Mouse (Mus musculus) regulatory T cell (primary cell): ENCODE data around the gene Rpl18.

ENCODE experiments used
- in situ Hi-C: fragments of 300-600 bp; cut with MboI, MseI; formaldehyde crosslinking; loops from one replicate; pipeline ENCODE4 v1.15.1; 2025; ENCODE audit warnings: high pct_unique_total_duplicates

Gene Rpl18

GRCm38 (mm10) chr7:45715090-45715708, at the start of gene Rpl18:
Gene Rpl18 (plus strand): TSS chr7:45715457.
- in situ Hi-C loops, result no loop called here

GRCm38 (mm10) chr7:45666161-45666560, 49.1 kb upstream of the Rpl18 start, which contains the start of gene Fut2:
Gene Fut2 (minus strand): TSS chr7:45666394.
- in situ Hi-C loops, result no loop called here

- in situ Hi-C loops, result no loop called here
These were observed 47.5 kb upstream of the Rpl18 start for GRCm38 (mm10) chr7:45667761-45668160.

- in situ Hi-C loops, result no loop called here
These were observed 46.3 kb upstream of the Rpl18 start for GRCm38 (mm10) chr7:45668921-45669320.

DNA sequence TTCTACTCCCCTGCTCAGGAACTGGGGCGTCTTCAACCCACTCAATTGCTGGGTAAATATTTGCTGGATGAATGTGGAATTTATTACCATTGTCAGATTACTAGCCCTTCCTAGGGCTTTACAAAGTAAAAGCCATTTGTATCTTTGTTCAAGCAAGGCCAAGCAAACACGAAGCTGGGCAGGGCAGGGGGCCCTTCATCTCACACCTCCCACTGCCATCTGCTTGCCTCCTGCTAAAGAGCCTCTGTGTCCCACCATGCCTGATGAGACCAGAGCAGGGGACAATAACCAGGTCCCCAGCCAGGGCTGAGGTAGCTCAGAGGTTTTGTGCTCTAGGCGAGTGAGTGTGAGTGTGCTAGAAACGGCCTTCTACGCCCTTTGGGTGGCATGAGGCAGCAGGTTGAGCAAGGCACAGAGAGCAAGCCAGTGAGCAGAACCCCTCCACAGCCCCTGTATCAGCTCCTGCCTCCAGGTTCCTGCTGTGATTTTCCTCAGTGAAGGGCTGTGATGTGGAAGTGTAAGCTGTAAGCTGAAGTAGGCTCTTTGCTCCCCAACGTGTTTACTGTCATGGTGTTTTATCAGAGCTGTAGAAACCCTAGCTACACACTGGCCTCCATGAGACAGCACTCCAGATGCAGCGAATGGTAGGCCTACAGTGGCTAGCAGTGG, 37.5 kb upstream of the Rpl18 start:
- in situ Hi-C loops, result no loop called here

GRCm38 (mm10) chr7:45678513-45678912, 36.7 kb upstream of the Rpl18 start:
- in situ Hi-C loops, result no loop called here

- in situ Hi-C loops, result no loop called here
These were observed 35.2 kb upstream of the Rpl18 start for GRCm38 (mm10) chr7:45679966-45680621.

DNA sequence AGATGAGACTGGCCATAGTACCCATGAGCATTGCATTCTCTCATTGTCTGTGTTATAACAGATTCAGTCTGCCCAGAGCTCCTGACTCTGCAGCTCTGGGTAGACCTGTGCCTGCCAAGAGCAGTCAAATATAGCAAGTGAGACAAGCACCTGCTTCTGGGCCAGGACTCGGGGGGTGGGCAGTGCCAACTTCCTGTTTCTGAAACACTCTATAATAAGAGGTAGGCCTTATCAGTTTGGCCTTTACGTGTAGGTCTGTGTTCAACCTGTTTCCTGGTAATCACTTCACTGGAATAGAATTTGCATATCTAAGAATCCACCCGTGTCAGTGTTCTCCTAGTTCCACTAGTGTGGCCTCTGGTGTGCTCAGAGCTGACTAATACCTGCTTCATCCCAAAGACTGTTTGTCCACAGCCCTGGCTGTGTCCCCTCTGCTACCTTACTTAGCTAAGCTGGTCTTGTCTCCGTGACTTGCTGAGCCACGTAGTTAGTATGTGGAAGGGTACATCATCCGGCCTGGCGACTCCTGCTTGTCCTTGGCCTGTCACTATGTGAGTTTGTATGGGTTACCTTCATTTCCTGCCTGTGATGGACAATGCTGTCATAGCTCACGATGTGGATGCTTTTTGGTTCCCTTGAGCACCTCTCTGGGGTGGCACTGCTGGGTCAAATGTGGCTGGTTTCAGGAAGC, 34.1 kb upstream of the Rpl18 start:
- in situ Hi-C loops, result no loop called here

GRCm38 (mm10) chr7:45682144-45683126, 32.8 kb upstream of the Rpl18 start:
- in situ Hi-C loops, result no loop called here

DNA sequence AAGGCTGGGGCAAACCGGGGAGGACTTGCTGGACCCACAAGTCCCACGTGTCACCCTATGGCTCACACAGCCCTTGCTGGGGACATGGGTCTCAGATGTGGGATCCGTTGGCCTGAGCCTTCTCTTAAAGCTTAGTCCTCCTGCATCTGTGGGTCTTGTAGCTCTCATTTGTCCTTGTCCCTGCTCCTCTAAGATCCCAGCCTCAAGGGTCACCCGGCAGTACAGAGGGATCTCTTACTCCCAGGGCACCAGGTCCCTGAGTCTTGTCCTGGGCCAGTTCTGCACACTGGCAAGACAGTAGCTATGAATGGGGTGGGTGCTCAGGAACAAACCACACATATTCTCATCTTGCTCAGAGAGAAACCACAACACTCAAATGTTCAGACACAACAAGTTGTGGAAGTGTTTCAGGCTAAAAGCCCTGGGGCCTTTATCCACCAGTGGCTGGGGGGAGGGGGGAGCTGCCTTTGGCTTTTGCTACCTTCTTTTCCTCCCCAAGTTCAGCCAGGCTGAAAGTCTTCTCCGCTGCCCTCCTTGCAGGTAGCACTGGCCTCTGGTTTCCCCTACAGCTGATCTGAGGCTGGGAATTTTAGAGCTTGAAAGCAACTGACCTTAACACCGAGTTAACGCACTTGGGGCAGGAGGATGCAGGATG, 31.7 kb upstream of the Rpl18 start, which contains the start of gene Ntn5:
TSS of gene Ntn5 (plus strand) at position 627 of the 655 bp plus-strand sequence.
- in situ Hi-C loops, result no loop called here

- in situ Hi-C loops, result no loop called here
These were observed 29.4 kb upstream of the Rpl18 start for GRCm38 (mm10) chr7:45685811-45686210.

- in situ Hi-C loops, result no loop called here
These were observed 28.4 kb upstream of the Rpl18 start for GRCm38 (mm10) chr7:45686841-45687240.

- in situ Hi-C loops, result no loop called here
These were observed 26.2 kb upstream of the Rpl18 start for GRCm38 (mm10) chr7:45689099-45689498.

DNA sequence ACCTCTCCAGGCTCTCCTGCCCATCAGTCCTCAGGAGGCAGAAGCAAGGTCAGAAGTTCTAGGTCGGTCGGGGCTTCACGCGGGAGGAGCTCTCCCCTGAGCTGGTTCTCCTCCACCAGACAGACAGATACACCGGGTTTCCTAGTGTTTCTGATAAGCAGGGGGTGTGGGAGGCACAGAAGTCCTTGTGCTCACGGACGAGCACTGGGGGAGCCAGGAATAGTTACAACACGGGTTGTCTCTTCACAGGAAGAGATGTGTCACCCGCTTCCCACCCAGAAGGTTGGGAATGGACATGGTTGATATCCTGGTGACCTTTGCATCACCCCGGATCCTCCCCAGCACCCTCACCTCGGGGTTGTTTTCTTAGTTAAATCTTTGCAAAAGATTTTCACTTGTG, 25.5 kb upstream of the Rpl18 start:
- in situ Hi-C loops, result no loop called here

GRCm38 (mm10) chr7:45692364-45692763, 22.9 kb upstream of the Rpl18 start:
- in situ Hi-C loops, result no loop called here

GRCm38 (mm10) chr7:45693921-45694591, 21.2 kb upstream of the Rpl18 start, which contains the start of gene Sec1:
Gene Sec1 (minus strand): TSS chr7:45694402.
- in situ Hi-C loops, result no loop called here

GRCm38 (mm10) chr7:45695098-45695497, 20.2 kb upstream of the Rpl18 start:
- in situ Hi-C loops, result no loop called here

DNA sequence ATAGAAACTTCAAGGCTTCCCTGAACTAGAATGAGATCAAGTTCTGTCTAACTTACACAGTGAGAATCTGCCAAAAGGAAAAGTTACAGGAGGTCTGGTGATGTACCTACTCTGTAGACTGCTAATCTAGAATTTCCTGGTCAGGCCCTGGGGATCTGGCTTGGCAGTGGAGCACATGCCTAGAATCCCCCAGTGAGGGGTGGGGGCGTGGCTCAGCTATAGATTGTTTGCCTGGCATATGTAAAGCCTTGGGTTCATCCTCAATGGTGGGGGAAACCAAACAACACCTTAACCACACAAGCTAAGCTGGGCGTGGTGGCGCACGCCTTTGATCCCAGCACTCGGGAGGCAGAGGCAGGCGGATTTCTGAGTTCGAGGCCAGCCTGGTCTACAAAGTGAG, 17.4 kb upstream of the Rpl18 start:
- in situ Hi-C loops, result no loop called here

DNA sequence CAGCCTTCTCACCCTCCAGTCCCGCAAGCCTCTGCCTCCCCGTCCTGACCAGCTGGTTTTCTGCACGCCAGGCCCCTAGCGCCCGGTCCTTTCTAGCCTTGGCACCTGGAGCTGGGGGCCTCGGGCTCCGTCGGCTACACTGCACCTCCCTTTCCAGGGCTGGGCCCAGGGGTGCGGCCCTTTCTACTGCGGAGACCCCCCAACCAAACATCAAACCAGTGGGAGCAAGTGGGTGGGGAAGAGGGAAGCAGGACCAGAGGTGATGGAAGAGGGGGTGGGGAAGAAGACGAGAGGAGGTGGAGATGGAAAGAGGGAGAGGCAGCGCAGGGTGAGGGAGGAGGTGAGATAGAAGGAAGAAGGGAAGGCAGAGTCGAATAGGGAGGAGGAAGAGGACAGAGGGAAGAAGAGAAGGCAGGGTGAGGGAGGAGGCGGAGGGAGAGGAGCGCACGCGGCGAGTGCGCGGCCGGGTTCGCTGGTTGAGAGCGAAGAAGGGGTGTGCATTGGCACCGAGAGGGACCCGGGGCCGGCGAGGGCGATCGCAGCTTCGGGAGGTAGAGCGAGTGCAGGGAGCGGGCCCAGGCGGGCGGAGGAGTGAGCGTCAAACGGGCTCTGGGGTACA, 15.6 kb upstream of the Rpl18 start, which contains the start of gene Car11:
TSS of gene Car11 (plus strand) at position 321 of the 619 bp plus-strand sequence.
- in situ Hi-C loops, result no loop called here
